Mouse (Mus musculus): ENCODE results near the gene Gm28230. TPM values are rescaled to one million over a fixed set of nuclear protein-coding genes. Genes with fewer than 3 reads are reported as not detected.

Gm28230 gene
- total and polyA plus RNA-seq, 3 experiments, result 0.89 to 1.7 (median 1.1) TPM

GRCm38 (mm10) chr2:74695383-74695782 lies 31.1 kb upstream of the Gm28230 start (continued):
- no peak for TF ChIP-seq GABPA (IDR thresholded peaks at IDR 0.05; ENCODE audit: insufficient replicate concordance, low read depth, low read length)

- dilution Hi-C loops (cut with MboI; ENCODE audit: extremely low pct_ligation_motif_present, extremely low pct_unique_long_range_greater_than_20kb, low sequenced_read_pairs), result no loop called here
Measured at GRCm38 (mm10) chr2:74695813-74696430, 30.6 kb upstream of the Gm28230 start.

GRCm38 (mm10) chr2:74696442-74697335 lies 29.8 kb upstream of the Gm28230 start:
- dilution Hi-C loops (cut with MboI; ENCODE audit: extremely low pct_ligation_motif_present, extremely low pct_unique_long_range_greater_than_20kb, low sequenced_read_pairs) (no loop called here), in situ Hi-C loops (cut with MboI; ENCODE audit: low pct_ligation_motif_present, low pct_unique_long_range_greater_than_20kb, low sequenced_read_pairs) (loop anchor here (10.0 to 25.0 kb wide), 2 partner anchors 448 to 616 kb away; no protein-coding TSS in a partner anchor)
- H3K4me3 ChIP-seq (replicated peaks in 1 of 3; ENCODE audit: low read depth in 2 of 3, low read length in 2 of 3, poor library complexity in 1 of 3), result no peak overlapping the region
- no peaks in the 10 kb centered on the region for H3K79me2 ChIP-seq (replicated peaks; ENCODE audit: control insufficient read depth, extremely low read depth, insufficient read depth, poor library complexity, severe bottlenecking)
- TF ChIP-seq IRF4 (IDR thresholded peaks at IDR 0.05; ENCODE audit: low read depth, low read length), result no peak
- no peak for TF ChIP-seq EP300 (IDR thresholded peaks at IDR 0.05; ENCODE audit: low read length)
- no peak for TF ChIP-seq JUN (IDR thresholded peaks at IDR 0.05; ENCODE audit: insufficient read depth, low read depth, low read length)
- TF ChIP-seq MEF2A (IDR thresholded peaks at IDR 0.05; ENCODE audit: borderline replicate concordance, low read depth, low read length), result no peak
- no peak for TF ChIP-seq E2F4 (IDR thresholded peaks at IDR 0.05; ENCODE audit: insufficient replicate concordance, low read depth, low read length)
- TF ChIP-seq ETS1 (conservative IDR thresholded peaks at IDR 0.05; ENCODE audit: low read depth, low read length), result no peak
- TF ChIP-seq SMC3 (IDR thresholded peaks at IDR 0.05; ENCODE audit: low read depth, low read length), result no peak
- TF ChIP-seq KAT2A (IDR thresholded peaks at IDR 0.05; ENCODE audit: insufficient replicate concordance, low read length), result no peak
- TF ChIP-seq UBTF (IDR thresholded peaks at IDR 0.05; ENCODE audit: low read depth, low read length), result no peak
- TF ChIP-seq GABPA (IDR thresholded peaks at IDR 0.05; ENCODE audit: insufficient replicate concordance, low read depth, low read length), result no peak
- TF ChIP-seq NELFE (IDR thresholded peaks at IDR 0.05; ENCODE audit: low read depth, low read length), result no peak
- H3K27ac ChIP-seq (ENCODE audit: insufficient read depth, low read depth), result no peak overlapping the region
- no peak overlapping the region for H3K4me2 ChIP-seq (ENCODE audit: insufficient read depth, low read depth, poor library complexity, severe bottlenecking)
- peaks cover 19% of the 10 kb centered on the region for H3K9me3 ChIP-seq (replicated peaks; ENCODE audit: low read length)
- DNase-seq (ENCODE audit: extremely low read depth), result no peak
- no peaks in the 10 kb centered on the region for H3K36me3 ChIP-seq (replicated peaks in 1 of 2; ENCODE audit: control insufficient read depth in 1 of 2, insufficient read depth in 1 of 2, low read length in 1 of 2)
- H3K4me1 ChIP-seq (ENCODE audit: control insufficient read depth in 1 of 2, insufficient read depth in 2 of 2), result no peaks in the 10 kb centered on the region
- H3K9ac ChIP-seq (ENCODE audit: insufficient read depth, low read depth), result no peak overlapping the region
- no peaks in the 10 kb centered on the region for H3K27me3 ChIP-seq (replicated peaks)

More at GRCm38 (mm10) chr2:74695813-74696430, 30.6 kb upstream of the Gm28230 start:
- H3K4me3 ChIP-seq (replicated peaks in 1 of 3; ENCODE audit: low read depth in 2 of 3, low read length in 2 of 3, poor library complexity in 1 of 3), result no peak overlapping the region
- no peak for DNase-seq (ENCODE audit: extremely low read depth)
- no peak overlapping the region for H3K4me2 ChIP-seq (ENCODE audit: insufficient read depth, low read depth, poor library complexity, severe bottlenecking)
- in situ Hi-C loops (cut with MboI; ENCODE audit: low pct_ligation_motif_present, low pct_unique_long_range_greater_than_20kb, low sequenced_read_pairs), result loop anchor here (10.0 to 25.0 kb wide), 2 partner anchors 449 to 616 kb away; no protein-coding TSS in a partner anchor
- peaks cover 24% of the 10 kb centered on the region for H3K9me3 ChIP-seq (replicated peaks; ENCODE audit: low read length)
- no peaks in the 10 kb centered on the region for H3K4me1 ChIP-seq (ENCODE audit: control insufficient read depth in 1 of 2, insufficient read depth in 2 of 2)
- H3K79me2 ChIP-seq (replicated peaks; ENCODE audit: control insufficient read depth, extremely low read depth, insufficient read depth, poor library complexity, severe bottlenecking), result no peaks in the 10 kb centered on the region
- no peaks in the 10 kb centered on the region for H3K27me3 ChIP-seq (replicated peaks)
- no peak overlapping the region for H3K9ac ChIP-seq (ENCODE audit: insufficient read depth, low read depth)
- TF ChIP-seq ZMIZ1 (IDR thresholded peaks at IDR 0.05; ENCODE audit: low read depth, low read length) (no peak), HCFC1 (IDR thresholded peaks at IDR 0.05; ENCODE audit: low read depth, low read length) (no peak), MAZ (IDR thresholded peaks at IDR 0.05; ENCODE audit: low read depth, low read length) (no peak), POLR2A (IDR thresholded peaks at IDR 0.05; ENCODE audit: low read depth, low read length) (no peak), UBTF (IDR thresholded peaks at IDR 0.05; ENCODE audit: low read depth, low read length) (no peak), CTCF (conservative IDR thresholded peaks at IDR 0.05 in 1 of 2, IDR thresholded peaks at IDR 0.05 in 1 of 2; ENCODE audit: low read depth in 2 of 2, low read length in 2 of 2) (no peak), IRF4 (IDR thresholded peaks at IDR 0.05; ENCODE audit: low read depth, low read length) (no peak), JUND (conservative IDR thresholded peaks at IDR 0.05; ENCODE audit: low read depth, low read length) (no peak), PAX5 (IDR thresholded peaks at IDR 0.05; ENCODE audit: low read length) (no peak), USF1 (IDR thresholded peaks at IDR 0.05; ENCODE audit: low read depth, low read length) (no peak), TBP (conservative IDR thresholded peaks at IDR 0.05; ENCODE audit: low read depth, low read length) (no peak), MXI1 (IDR thresholded peaks at IDR 0.05; ENCODE audit: low read depth, low read length) (no peak), ZNF384 (IDR thresholded peaks at IDR 0.05; ENCODE audit: low read depth, low read length) (no peak), ELF1 (IDR thresholded peaks at IDR 0.05; ENCODE audit: low read depth, low read length) (no peak), KAT2A (IDR thresholded peaks at IDR 0.05; ENCODE audit: insufficient replicate concordance, low read length) (no peak), NRF1 (IDR thresholded peaks at IDR 0.05; ENCODE audit: low read depth, low read length) (no peak), MAX (IDR thresholded peaks at IDR 0.05; ENCODE audit: low read length) (no peak), SIN3A (IDR thresholded peaks at IDR 0.05; ENCODE audit: low read length) (no peak), NELFE (IDR thresholded peaks at IDR 0.05; ENCODE audit: low read depth, low read length) (no peak), RAD21 (IDR thresholded peaks at IDR 0.05; ENCODE audit: low read depth, low read length) (no peak)
- no peaks in the 10 kb centered on the region for H3K36me3 ChIP-seq (replicated peaks in 1 of 2; ENCODE audit: control insufficient read depth in 1 of 2, insufficient read depth in 1 of 2, low read length in 1 of 2)
- H3K27ac ChIP-seq (ENCODE audit: insufficient read depth, low read depth), result no peak overlapping the region
